Mouse (Mus musculus): Measurements from ENCODE around the gene Tmem50a.

GRCm38 (mm10) chr4:134853259-134853636, 61.6 kb downstream of the Tmem50a start, which contains the start of gene Maco1:
- no peak for TF ChIP-seq CTCF (IDR thresholded peaks at IDR 0.05)
- no peak for TF ChIP-seq EP300 (IDR thresholded peaks at IDR 0.05)

Data from lung, postnatal 0 days (tissue).